Mouse (Mus musculus) pancreas, adult 10 weeks (tissue): ENCODE measurements around the gene Tmod3. TPM values are rescaled to one million over a fixed set of nuclear protein-coding genes. Genes with fewer than 3 reads are reported as not detected.

Experiments used
- polyA plus RNA-seq: library from polyadenylated mRNA; stranded (reverse); fragments of 350-450 nt; fragmentation: Illumina TruSeq; extraction: RNeasy Lipid Tissue Mini Kit (QIAGEN cat#74804); gene quantifications from one replicate; pipeline ENCODE4 v1.2.3, GENCODE M21; 2015; ENCODE audit warnings: low read depth, low replicate concordance; ENCODE audit not compliant: insufficient read depth

Gene Tmod3
- 12.6 TPM for polyA plus RNA-seq

GRCm38 (mm10) chr9:75559512-75560012 is at the start of gene Tmod3:
TSS of gene Tmod3 (minus strand) at chr9:75559657.

Other genes with a start within 250 kb of the Tmod3 start
- not detected for gene Bcl2l10, start 211.9 kb downstream of the Tmod3 start, polyA plus RNA-seq
- gene Mapk6, start 149.7 kb downstream of the Tmod3 start, polyA plus RNA-seq: 5.4 TPM
- gene Leo1, start 118.1 kb downstream of the Tmod3 start, polyA plus RNA-seq: 5.8 TPM
- 3.3 TPM for gene Tmod2, start 51.7 kb upstream of the Tmod3 start, polyA plus RNA-seq
- 10.8 TPM for gene Lysmd2, start 66.1 kb upstream of the Tmod3 start, polyA plus RNA-seq
- 42.4 TPM for gene Scg3, start 124.4 kb upstream of the Tmod3 start, polyA plus RNA-seq
- 0.35 TPM for gene Bmp5, start 215.7 kb upstream of the Tmod3 start, polyA plus RNA-seq